Mouse (Mus musculus) c-Kit-positive CD71-negative TER-119-negative erythroid progenitor cells, embryonic 14.5 days (primary cell): ENCODE data around the gene Otop1.
A peak's percentile ranks its signal among the peaks of the same experiment; 100 is the strongest.

Experiments
- DNase-seq: peaks from one replicate; pipeline ENCODE4 v3.0.0-alpha.2; 2013; ENCODE audit warnings: low read depth

Otop1 gene

DNA sequence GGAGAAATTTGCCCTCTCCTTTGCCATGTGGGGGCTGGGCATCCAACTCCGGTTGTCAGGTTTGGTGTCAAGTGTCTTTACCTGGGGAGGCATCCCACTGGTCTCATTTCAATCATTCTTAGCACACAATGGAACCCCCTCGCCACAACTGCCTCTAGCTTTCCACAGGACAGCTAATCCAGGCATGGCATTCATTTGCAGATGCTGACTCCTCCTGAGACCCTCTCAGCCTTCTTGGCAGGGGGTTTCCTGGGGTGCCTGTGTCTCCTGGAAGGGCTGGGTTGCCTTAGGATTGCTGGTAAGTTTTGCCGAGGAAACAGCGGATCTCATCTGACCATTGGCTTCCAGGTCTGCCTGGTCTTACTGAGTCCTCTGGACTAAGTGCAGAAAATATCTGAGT is at the start of gene Otop1:
Gene Otop1 (plus strand): TSS at position 202 of the 400 bp plus-strand sequence.
- DNase-seq, result no peak

DNA sequence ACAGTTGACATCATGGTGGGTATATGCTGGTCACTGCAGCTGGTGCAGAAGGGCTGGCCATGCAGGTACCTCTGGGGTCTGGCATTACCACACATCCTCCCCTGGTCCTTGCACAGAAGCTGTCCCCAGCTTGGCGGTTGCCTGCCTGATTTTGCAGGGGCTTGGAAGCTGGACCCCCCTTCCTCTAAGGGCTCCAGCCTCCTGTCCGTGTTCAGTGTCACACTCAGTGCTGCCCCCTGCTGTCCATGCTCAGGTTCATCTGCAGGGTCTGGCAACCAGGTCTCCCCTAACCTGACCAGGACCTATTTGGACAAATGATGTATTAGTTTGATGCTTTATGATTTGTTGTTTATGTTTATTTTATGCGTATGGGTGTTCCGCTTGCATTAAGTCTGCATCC is 40.4 kb upstream of the Otop1 start:
- peak; percentile 29 for DNase-seq

DNA sequence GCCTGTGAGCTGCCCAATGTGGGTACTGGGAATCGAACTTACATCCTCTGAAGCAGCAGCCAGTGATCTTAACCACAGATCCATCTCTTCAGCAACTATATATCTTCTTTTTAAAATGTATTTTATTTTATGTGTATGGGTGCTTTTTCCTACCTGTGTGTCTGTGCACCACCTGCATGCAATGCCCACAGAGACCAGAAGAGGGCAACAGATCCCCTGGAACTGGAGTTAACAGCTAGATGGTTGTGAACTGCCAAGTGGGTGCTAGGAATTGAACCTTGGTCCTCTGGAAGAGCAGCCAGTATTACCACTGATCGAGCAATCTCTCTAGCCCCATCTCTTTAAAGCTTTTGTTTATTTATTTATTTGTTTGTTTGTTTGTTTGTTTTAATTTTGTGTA is 39.1 kb upstream of the Otop1 start:
- no peak for DNase-seq

DNA sequence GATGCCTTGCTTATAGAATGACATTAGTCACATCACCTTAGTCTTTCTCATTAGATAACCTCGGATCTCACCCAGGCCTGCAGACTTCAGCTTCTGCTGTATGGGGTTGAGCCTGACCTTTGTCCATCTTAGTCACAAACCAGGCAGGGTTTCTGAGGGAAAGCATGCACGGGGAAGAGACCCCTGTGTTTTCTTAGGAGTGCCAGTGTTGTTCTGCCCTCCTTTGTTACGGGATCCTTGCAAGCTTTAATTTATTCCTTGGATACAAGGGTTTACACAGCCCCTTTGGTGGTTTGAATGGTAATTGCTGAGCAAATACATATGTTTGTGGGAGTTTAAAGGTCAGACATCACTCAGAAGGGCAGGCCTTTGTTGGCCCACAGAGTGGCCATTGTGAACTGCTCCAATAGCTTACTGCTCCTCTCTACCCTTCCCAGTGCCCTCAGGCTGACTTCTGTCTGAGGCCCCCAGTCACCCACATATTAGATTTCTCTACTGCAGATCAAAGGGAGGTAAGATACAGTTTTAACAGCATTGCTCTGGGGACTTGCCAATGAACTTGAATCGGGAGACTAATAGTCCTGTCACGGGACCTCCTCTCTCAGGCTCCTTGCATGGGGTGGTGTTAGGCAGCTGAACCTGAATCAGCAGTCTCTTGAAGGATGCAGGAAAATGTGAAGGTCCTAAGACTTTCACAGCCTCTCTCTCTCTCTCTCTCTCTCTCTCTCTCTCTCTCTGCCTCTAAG is 34.9 kb upstream of the Otop1 start:
- no peak for DNase-seq

DNA sequence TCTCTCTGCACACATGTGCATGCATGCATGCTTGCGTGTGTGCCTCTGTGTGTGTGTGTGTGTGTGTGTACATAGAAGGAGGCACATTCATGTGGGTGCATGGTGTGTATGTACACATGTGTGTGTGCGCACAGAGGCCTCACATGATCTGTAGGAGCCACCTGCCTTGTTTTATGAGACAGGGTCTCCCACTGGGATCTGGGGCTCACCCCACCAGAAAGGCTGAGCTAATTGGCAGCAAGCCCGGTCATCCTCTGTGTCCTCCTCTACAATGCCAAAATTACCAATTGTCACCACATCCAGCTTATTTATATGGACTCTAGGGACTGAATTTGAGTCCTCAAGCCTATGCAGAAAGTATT is 34.3 kb upstream of the Otop1 start:
- no peak for DNase-seq

DNA sequence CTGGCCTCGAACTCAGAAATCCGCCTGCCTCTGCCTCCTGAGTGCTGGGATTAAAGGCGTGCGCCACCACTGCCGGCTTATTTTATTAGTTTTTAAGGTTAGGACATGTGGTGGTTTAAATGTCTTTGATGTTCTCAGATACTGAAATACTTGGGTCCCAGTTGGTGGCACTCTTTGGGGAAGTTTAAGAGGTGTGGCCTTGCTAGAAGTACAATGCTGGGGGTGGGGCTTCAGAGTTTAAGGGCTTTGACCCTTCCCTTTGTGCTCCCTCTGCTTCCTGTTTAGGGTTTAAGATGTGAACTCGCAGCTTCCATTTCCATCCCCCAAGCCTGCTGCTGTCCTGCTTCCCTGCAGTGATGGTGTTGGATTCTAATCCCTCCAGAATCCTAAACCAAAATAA is 33.8 kb upstream of the Otop1 start:
- no peak for DNase-seq

DNA sequence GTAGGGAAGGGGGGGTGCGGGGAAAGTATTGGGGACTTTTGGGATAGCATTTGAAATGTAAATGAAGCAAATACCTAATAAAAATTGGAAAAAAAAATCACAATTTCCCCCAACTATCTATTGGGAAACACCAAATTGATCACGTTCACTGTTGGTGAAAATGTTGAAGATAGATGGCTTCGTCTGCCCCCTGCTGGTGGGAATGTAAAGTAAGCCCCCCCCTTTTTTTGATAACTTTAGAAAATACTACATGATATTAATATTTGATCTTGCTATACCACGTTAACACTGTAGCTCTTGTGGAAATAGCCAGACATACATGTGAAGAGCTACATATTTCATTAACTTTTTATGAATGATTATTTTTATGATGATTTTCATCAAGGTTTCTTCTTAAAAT is 20.6 kb upstream of the Otop1 start:
- DNase-seq, result no peak

DNA sequence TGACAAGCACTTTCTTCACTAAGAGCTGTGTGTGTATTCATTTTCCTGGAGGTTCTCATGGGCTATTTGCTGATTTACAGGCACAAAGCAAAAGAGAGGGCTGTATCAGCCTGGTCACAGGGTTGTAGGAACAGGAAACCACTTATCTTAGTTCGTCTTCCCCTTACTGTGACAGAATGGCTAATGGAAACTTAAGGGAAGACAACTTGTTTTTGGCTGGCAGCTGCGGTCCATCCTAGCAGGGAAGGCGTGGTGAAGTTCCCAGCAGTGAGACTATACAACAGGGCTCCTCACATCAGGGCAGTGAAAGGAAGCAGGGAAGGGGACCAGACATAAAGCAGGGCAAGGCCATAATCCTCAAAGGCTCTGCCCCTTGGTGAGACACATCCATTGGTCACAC is 20.1 kb upstream of the Otop1 start:
- DNase-seq, result no peak

DNA sequence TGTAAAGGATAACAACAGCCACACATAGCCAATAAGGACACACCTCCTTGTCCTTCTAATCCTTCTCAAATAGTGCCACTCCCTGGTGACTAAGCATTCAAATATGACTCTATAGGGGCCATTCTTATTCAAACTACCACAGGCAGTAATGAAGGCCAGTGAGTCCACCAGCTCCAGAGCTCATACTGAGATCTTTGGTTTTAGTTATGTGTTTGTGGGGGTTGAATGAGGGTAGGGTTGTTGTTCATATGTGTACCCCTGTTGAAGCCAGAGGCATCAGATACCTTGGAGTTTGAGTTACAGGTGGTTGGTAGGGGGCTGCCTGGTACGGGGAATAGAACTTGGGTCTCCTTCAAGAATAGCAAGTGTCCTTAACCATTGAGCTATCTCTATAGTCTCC is 19.2 kb upstream of the Otop1 start:
- DNase-seq, result no peak

DNA sequence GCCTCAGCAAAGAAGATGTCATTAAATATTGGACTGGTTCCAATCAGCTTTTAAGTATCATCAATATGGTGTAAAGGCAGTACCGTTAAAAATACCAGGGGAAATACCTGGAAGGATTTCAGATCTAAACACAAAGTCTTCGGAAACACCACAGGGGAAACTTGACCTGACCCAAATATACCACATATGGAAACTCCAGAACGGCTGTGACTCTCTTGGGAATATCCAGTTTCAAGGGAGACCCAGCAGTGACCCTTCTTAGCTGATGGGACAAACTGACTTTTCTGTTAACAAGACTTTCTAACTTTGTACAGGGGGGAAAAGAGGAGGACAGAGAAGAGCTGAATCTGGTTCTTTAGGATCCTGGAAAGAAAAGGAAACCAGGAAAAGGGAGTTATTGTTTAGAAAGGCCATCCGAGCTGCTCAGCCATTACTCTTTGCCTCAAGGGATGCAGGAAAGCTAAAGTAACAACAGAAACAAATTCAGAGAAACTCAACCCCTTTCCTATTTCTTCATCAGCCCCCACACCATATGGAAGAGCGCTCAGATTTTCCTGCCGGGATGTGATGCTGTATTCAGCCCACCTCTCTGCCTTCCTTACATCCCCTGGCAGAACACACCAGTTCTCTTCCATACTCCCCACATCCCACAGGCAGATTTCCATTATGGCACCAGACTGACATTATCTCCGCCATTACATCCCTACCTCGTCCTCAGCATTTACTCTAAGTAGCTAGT is 17.6 kb upstream of the Otop1 start:
- no peak for DNase-seq

DNA sequence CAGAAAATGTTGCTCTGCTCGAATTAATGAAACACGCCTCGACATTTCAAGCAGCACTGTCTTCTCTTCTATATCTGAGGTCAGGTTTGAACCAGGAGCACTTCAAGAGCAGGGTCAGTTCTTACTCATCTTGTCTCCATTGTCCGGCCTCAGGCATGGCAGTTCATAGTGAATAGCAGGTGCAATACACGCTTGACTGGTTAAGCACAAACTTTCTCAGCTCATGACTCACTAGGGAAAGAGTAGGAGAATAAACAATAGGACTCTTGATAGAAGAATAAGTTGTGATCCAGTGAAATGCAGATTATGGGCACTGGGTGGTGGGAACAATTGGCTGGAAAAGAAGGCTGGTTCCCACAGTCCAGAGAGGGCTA is 17.0 kb upstream of the Otop1 start:
- no peak for DNase-seq

DNA sequence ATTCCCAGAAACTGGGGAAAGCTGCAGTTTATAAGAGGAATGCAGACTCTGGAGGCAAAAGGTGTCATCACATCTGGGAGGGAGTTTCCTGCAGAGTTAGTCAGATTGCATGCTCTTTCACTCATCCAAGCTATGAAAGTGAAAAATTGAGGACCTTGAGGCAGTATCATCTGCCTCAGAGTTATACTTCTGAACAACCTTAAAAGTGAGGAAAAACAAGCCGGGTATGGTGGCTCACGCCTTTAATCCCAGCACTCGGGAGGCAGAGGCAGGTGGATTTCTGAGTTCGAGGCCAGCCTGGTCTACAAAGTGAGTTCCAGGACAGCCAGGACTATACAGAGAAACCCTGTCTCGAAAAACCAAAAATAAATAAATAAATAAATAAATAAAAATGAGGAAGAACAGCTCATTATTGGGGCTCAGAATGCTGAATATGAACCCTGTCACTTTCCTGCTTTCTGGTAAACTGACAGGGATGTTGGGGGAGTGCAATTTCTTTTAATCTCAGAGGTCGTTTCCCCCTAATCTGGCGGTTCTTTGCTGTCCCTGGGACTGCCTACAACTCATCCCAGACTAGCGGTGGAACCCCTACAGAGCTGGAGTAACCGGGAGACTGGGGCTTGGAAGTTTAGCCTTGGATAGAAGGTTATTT is 16.2 kb upstream of the Otop1 start:
- no peak for DNase-seq

DNA sequence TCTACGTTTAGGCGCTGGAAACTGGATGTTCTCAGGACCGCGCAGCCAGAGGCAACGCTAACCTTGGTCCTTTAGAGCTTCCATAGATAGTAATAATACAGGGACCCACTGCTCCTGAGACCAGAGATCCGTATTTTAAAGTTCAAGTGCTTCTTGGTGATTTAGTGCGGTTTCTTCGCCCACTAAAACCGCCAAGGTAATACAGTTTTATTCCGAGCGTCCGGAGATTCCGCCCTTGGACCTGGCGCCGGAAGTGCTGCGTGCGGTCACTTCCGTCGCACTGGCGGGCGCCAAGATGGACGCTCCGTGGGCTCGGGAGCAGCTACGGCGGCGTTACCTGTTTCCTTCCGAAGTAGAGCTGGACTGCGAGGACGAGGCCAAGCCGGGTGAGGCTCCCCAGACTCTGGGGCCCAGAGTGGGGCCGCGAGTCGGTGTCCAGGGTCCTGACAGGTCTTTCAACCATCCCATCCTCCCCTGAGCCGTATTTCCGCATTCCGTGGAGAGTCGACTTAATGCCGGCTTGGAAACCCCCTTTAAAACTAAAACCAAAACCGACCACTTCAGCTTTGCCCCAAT is 15.6 kb upstream of the Otop1 start, which contains the start of gene Tmem128:
Gene Tmem128 (plus strand): TSS at position 79 of the 576 bp plus-strand sequence.
- DNase-seq, result no peak

DNA sequence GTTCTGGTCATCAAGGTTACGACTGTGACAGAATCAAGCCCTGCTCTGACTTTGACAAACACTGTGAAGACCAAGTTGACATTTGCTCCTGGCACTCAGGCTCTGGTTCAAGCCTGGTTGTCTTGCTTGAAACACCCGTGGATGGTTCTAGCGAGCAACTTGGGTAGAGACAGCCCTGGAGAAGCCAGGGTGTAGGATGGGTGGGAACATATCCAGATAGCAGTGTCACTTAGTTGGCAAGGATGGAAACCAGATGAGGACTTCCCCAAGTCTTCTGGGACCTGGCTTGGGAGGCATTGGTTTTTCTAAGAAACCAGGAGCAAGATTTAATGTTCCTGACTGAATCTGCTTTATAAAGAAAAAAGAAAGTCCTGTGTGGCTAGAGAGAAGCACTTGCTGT is 4.8 kb upstream of the Otop1 start:
- DNase-seq, result no peak

DNA sequence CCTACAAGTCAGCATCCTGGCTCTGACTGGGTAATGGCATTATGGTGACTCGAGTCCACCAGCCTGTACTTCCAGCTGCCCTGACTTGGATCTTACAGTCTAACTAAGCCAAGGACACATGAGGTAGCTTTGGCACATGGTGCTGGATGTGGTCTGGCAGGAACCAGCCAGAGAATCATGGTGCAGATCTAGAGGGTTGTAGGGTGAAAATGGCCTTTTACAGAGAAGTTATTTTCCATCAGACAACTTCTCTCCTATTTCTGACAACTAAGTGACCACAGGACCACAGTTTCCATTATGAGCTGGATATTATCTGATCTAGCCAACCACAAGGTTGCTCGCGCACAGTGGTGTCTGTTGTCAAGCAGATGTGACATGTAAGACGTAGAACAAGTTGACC is 1.9 kb upstream of the Otop1 start:
- no peak for DNase-seq

DNA sequence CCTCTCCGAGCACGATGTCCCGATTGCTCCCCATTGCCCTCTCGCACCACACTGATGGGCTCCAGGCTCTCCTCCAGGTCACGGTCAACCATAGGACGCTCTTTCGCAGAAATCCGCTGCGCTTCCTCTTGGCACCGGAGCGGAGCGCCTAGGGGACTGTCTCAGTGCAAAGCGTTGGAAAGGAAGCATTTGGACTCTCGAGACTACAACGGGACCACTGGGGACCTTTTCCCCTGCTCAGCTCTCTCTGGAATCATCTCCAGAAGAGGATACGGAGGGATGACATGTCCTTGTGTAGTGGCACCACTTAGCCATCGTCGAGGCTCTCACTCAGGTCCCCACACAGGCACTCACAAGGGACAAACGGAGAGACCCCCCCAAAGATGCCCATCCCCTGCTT is 679 bp downstream of the Otop1 start:
- no peak for DNase-seq

DNA sequence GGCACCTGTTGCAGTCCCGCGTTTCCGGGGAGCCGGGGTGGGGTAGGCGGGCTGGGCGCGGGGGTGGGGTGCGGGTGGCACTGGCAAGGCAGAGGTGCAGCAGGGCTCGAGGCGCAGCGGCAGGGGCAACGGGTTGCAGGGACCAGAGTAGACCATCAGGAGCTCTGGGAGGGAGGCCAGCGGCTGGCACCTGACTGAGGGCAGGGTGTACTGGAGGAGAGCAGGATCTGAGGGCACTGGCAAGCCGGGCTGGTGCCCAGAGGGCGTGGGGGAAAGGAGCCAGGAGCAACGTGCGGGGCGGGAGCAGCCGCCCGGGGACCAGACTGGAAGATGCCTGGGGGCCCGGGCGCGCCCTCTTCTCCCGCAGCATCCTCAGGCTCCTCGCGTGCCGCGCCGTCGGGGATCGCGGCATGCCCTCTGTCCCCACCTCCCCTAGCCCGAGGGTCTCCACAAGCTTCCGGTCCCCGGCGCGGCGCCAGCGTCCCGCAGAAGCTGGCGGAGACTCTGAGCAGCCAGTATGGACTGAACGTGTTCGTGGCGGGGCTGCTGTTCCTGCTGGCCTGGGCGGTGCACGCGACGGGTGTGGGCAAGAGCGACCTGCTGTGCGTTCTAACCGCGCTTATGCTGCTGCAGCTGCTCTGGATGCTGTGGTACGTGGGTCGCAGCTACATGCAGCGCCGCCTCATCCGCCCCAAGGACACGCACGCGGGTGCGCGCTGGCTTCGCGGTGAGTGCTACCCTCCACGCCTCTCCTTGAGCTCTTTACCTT is 1.5 kb downstream of the Otop1 start:
- DNase-seq, result no peak

DNA sequence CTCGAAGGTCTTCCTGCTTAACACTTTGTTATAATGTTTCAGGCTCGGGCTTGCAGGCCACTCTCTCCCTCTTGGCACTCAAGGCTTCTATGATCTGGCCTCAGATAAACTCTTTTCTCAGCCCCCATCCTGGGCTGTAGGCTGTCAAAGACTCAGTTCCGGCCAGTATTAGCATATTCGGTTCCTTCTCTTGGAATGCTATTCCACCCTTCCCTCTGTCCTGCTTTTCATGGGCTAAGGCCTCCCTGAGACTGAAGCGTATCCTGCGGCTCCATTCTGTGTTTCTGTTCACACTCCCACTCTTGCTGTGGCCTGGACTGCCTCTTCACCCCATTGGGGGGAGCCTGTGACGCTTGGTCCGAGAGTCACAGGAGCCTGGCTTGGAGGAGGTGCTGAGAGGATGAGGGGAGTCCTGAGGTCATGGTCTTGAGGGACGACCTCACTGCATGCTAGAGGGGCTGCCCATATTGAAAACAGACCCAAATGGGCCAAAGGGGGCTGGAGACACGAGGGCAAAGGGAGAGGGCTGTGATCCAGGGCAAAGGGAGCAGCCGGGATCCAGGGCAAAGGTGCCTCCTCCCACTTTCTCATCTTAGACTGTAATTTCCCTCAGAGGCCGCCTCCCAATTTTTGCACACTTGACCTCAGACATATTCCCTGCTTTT is 2.3 kb downstream of the Otop1 start:
- DNase-seq, result no peak

DNA sequence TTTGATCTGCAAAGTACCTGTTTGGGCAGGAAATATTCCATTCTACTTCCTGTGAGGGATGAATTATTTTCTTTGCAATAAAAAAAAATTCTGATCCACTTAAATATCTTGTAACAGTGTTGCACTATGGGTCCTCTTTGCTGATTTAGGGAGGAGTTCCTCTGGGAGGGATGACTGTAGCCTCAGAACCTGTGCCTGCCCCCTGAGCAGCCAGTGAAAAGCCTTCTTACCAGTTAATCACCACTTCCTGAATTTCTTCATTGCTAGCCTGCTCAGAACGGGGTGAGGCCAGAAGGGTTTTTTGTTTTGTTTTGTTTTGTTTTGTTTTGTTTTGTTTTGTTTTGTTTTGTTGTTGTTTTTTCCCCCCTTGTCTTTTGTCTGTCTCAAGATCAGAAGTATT is 4.3 kb downstream of the Otop1 start:
- DNase-seq, result no peak

DNA sequence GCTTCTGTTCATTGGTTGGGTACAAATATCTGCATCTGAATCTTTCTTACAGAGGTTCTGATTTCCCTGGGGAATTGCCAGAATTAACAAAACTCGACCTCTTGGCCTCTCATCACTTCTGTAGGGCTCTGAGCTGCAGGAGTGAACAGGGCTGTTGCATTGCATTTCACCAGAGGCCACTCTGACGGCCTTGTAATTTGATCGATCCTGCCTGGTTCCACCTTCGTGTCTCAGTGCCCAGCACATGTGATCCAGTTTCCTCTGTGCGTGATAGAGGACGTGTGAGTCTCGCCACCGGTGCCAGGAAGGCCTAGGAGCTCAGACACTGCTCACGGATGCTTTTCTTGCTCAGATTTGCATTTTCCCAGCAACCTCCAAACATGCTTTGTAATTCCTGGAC is 10.0 kb downstream of the Otop1 start:
- no peak for DNase-seq

DNA sequence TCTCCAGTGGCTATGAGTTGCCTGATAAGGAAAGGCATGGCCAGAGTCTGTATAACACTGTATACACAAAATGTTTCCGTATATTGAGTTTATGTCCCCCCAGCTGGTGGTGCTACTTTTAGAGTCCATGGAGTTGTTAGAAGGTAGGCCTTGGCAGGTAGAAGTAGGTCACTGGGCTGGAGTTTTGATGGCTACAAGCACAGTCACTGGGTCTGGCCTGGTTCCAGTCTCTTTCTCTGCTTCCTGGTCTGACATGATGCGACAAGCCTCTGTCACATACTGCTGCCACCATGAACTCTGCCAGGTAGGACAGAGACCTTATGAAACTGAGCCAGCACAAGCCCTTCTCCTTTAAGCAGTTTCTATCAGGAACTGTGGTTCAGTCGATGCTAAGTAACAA is 12.7 kb downstream of the Otop1 start:
- no peak for DNase-seq
